Mouse (Mus musculus): ENCODE results near the gene Islr.

Gene Islr

GRCm38 (mm10) chr9:58196610-58197567, 7.2 kb downstream of the Islr start:
- DNase-seq (ENCODE audit: low spot score in 2 of 2): peak in 1 of 2 experiments; percentile 64

GRCm38 (mm10) chr9:58196141-58196540, 8.0 kb downstream of the Islr start:
- DNase-seq (ENCODE audit: low spot score in 2 of 2): no peak

GRCm38 (mm10) chr9:58195671-58196070, 8.4 kb downstream of the Islr start:
- no peak for DNase-seq (ENCODE audit: low spot score in 2 of 2)

GRCm38 (mm10) chr9:58194222-58194621, 9.9 kb downstream of the Islr start:
- no peak for DNase-seq (ENCODE audit: low spot score in 2 of 2)

- no peak for DNase-seq (ENCODE audit: low spot score in 2 of 2)
Measured at GRCm38 (mm10) chr9:58184456-58184855, 19.6 kb downstream of the Islr start.

- no peak for DNase-seq (ENCODE audit: low spot score in 2 of 2)
Measured at GRCm38 (mm10) chr9:58179390-58179789, 24.7 kb downstream of the Islr start.

GRCm38 (mm10) chr9:58177165-58177564, 26.9 kb downstream of the Islr start:
- no peak for DNase-seq (ENCODE audit: low spot score in 2 of 2)

- no peak for DNase-seq (ENCODE audit: low spot score in 2 of 2)
Measured at GRCm38 (mm10) chr9:58175745-58176487, 28.2 kb downstream of the Islr start.

GRCm38 (mm10) chr9:58174818-58175251, 29.3 kb downstream of the Islr start:
- no peak for DNase-seq (ENCODE audit: low spot score in 2 of 2)

- no peak for DNase-seq (ENCODE audit: low spot score in 2 of 2)
Measured at GRCm38 (mm10) chr9:58172863-58173262, 31.2 kb downstream of the Islr start.

GRCm38 (mm10) chr9:58169426-58169825, 34.7 kb downstream of the Islr start:
- no peak for DNase-seq (ENCODE audit: low spot score in 2 of 2)

GRCm38 (mm10) chr9:58168880-58169279, 35.2 kb downstream of the Islr start:
- no peak for DNase-seq (ENCODE audit: low spot score in 2 of 2)

- no peak for DNase-seq (ENCODE audit: low spot score in 2 of 2)
Measured at GRCm38 (mm10) chr9:58165779-58166178, 38.3 kb downstream of the Islr start.

GRCm38 (mm10) chr9:58163146-58163545, 41.0 kb downstream of the Islr start:
- no peak for DNase-seq (ENCODE audit: low spot score in 2 of 2)

GRCm38 (mm10) chr9:58162173-58162572, 41.9 kb downstream of the Islr start:
- no peak for DNase-seq (ENCODE audit: low spot score in 2 of 2)

GRCm38 (mm10) chr9:58160315-58160714, 43.8 kb downstream of the Islr start:
- no peak for DNase-seq (ENCODE audit: low spot score in 2 of 2)

GRCm38 (mm10) chr9:58159855-58160254, 44.3 kb downstream of the Islr start:
- DNase-seq (ENCODE audit: low spot score in 2 of 2): no peak

GRCm38 (mm10) chr9:58158541-58159311, 45.4 kb downstream of the Islr start:
- no peak for DNase-seq (ENCODE audit: low spot score in 2 of 2)

GRCm38 (mm10) chr9:58157838-58158237, 46.3 kb downstream of the Islr start:
- no peak for DNase-seq (ENCODE audit: low spot score in 2 of 2)

GRCm38 (mm10) chr9:58156819-58157560, 47.1 kb downstream of the Islr start:
- DNase-seq (ENCODE audit: low spot score in 2 of 2): no peak

- DNase-seq (ENCODE audit: low spot score in 2 of 2): peak in 1 of 2 experiments; percentile 26
Measured at GRCm38 (mm10) chr9:58155366-58155765, 48.7 kb downstream of the Islr start.
